Mouse (Mus musculus) G1E (cell line): Measurements from ENCODE around the gene Ccr7. TPM values are rescaled to one million over a fixed set of nuclear protein-coding genes. Genes with fewer than 3 reads are reported as not detected.

Source experiments
- ATAC-seq: 2 replicates; pipeline ENCODE4 v1.8.0; 2016; ENCODE audit warnings: mild to moderate bottlenecking; ENCODE audit not compliant: insufficient number of reproducible peaks, poor library complexity, low FRiP score, severe bottlenecking; ENCODE audit errors: extremely low read depth
- DNase-seq: peaks from one replicate; pipeline ENCODE4 v3.0.0; 2012; ENCODE audit warnings: low spot score
- H3K27me3 ChIP-seq: 2 replicates; pipeline ENCODE4 v1.6.1; 2012; ENCODE audit warnings: mild to moderate bottlenecking, low read length, inconsistent platforms; ENCODE audit not compliant: insufficient read depth
- H3K36me3 ChIP-seq: replicated peaks from 2 replicates; pipeline ENCODE3; 2012; ENCODE audit warnings: mild to moderate bottlenecking, inconsistent platforms
- H3K4me1 ChIP-seq: 2 replicates; pipeline ENCODE4 v1.6.1; 2012; ENCODE audit warnings: low read depth, low read length, inconsistent platforms, mixed read lengths; ENCODE audit not compliant: insufficient read depth
- H3K4me3 ChIP-seq: 2 replicates; pipeline ENCODE4 v1.5.1; 2012; ENCODE audit warnings: low read depth, mild to moderate bottlenecking, inconsistent platforms, low read length, moderate library complexity, mixed read lengths
- H3K9me3 ChIP-seq: replicated peaks from 2 replicates; pipeline ENCODE4 v1.6.1; 2012; ENCODE audit warnings: inconsistent platforms
- CTCF ChIP-seq: IDR thresholded peaks from 2 replicates; pipeline ENCODE4 v1.5.1; 2012; ENCODE audit warnings: low read depth, low read length, inconsistent platforms, mixed read lengths
- GATA1 ChIP-seq: IDR thresholded peaks from 2 replicates; pipeline ENCODE4 v1.6.1; 2012; ENCODE audit warnings: borderline replicate concordance, low read length, inconsistent platforms, mixed read lengths
- GATA2 ChIP-seq: IDR thresholded peaks from 2 replicates; pipeline ENCODE4 v1.6.1; 2012; ENCODE audit warnings: low read depth, low read length, inconsistent platforms, borderline replicate concordance
- POLR2AphosphoS5 ChIP-seq: IDR thresholded peaks from 2 replicates; pipeline ENCODE4 v1.6.1; 2012; ENCODE audit warnings: low read depth, low read length, inconsistent platforms; ENCODE audit not compliant: insufficient replicate concordance
- TAL1 ChIP-seq: conservative IDR thresholded peaks from 2 replicates; pipeline ENCODE4 v1.6.1; 2012; ENCODE audit warnings: low read depth, low read length, inconsistent platforms, mixed read lengths
- polyA plus RNA-seq: library from polyadenylated mRNA; stranded (reverse); fragments of >175 nt; gene quantifications from 2 replicates; pipeline ENCODE4 v1.2.3, GENCODE M21; 2012
- total RNA-seq, 2 experiments: library from RNA; stranded (forward) in 1 of 2; stranded (reverse) in 1 of 2; fragments of 200-1000 nt in 1 of 2; fragments of >200 nt in 1 of 2; fragmentation: Nextera tagmentation in 1 of 2; gene quantifications; 2 replicates each; pipeline ENCODE4 v1.2.3; 2014 to 2017

The Ccr7 gene
- total RNA-seq (2014; fragmentation: Nextera tagmentation) = not detected in 2 replicates
- total RNA-seq (2017) = 0.11 TPM in 1 of 2 replicates, not detected in the other
- polyA plus RNA-seq = not detected in 2 replicates

- peaks cover 2% of the 10 kb centered on the region for H3K4me1 ChIP-seq
- no peak for TF ChIP-seq POLR2AphosphoS5
- TF ChIP-seq TAL1 = no peak
- no peak for TF ChIP-seq GATA1
- TF ChIP-seq GATA2 = no peak
- no peak for TF ChIP-seq CTCF
- no peak for ATAC-seq
- H3K4me3 ChIP-seq = no peak within 1 kb of the TSS
- H3K36me3 ChIP-seq = no peaks in the 10 kb centered on the region
- no peak for DNase-seq
- H3K27me3 ChIP-seq = peaks cover 41% of the 10 kb centered on the region
- no peaks in the 10 kb centered on the region for H3K9me3 ChIP-seq
These were observed at the start of gene Ccr7 for GRCm38 (mm10) chr11:99154987-99155641. Gene Ccr7, minus strand, starts transcription at chr11:99155077.

- no peaks in the 10 kb centered on the region; the same call in 1 of the 2 replicates for H3K9me3 ChIP-seq
- H3K36me3 ChIP-seq = no peaks in the 10 kb centered on the region
- TF ChIP-seq CTCF (peak; percentile 77), POLR2AphosphoS5 (no peak)
- no peak overlapping the region for H3K4me3 ChIP-seq
- no peaks in the 10 kb centered on the region for H3K4me1 ChIP-seq
- no peak for ATAC-seq
- H3K27me3 ChIP-seq = peaks cover 18% of the 10 kb centered on the region
- DNase-seq = peak; percentile 13
These were observed 34.3 kb upstream of the Ccr7 start for GRCm38 (mm10) chr11:99189154-99189582.

GRCm38 (mm10) chr11:99187348-99187747 is 32.5 kb upstream of the Ccr7 start:
- Histone ChIP-seq H3K27me3 (peaks cover 15% of the 10 kb centered on the region), H3K4me3 (no peak overlapping the region)

GRCm38 (mm10) chr11:99186836-99187235 is 32.0 kb upstream of the Ccr7 start:
- DNase-seq (no peak), ATAC-seq (no peak)
- TF ChIP-seq POLR2AphosphoS5 = no peak
- no peak for TF ChIP-seq GATA2
- TF ChIP-seq TAL1 = no peak
- TF ChIP-seq GATA1 = no peak
- TF ChIP-seq CTCF = no peak
- Histone ChIP-seq H3K4me1 (no peaks in the 10 kb centered on the region), H3K4me3 (no peak overlapping the region), H3K27me3 (peaks cover 12% of the 10 kb centered on the region), H3K9me3 (no peaks in the 10 kb centered on the region), H3K36me3 (no peaks in the 10 kb centered on the region)

More at GRCm38 (mm10) chr11:99187348-99187747, 32.5 kb upstream of the Ccr7 start:
- no peak for TF ChIP-seq GATA2
- TF ChIP-seq GATA1 = no peak
- TF ChIP-seq TAL1 = no peak
- TF ChIP-seq CTCF = no peak
- no peak for TF ChIP-seq POLR2AphosphoS5
- ATAC-seq (no peak), DNase-seq (no peak)
- Histone ChIP-seq H3K4me1 (no peaks in the 10 kb centered on the region), H3K36me3 (no peaks in the 10 kb centered on the region), H3K9me3 (no peaks in the 10 kb centered on the region; the same call in 1 of the 2 replicates)

- no peak for TF ChIP-seq GATA2
- no peak for DNase-seq
- Histone ChIP-seq H3K36me3 (no peaks in the 10 kb centered on the region), H3K9me3 (no peaks in the 10 kb centered on the region), H3K4me3 (no peak overlapping the region), H3K4me1 (no peaks in the 10 kb centered on the region), H3K27me3 (peaks cover 15% of the 10 kb centered on the region; the same call in 1 of the 2 replicates)
- ATAC-seq = no peak
These were observed 27.7 kb upstream of the Ccr7 start for GRCm38 (mm10) chr11:99182575-99182974.

- no peak for DNase-seq
- no peak for TF ChIP-seq GATA2
- no peak for TF ChIP-seq CTCF
- no peak for TF ChIP-seq GATA1
- TF ChIP-seq TAL1 = no peak
- TF ChIP-seq POLR2AphosphoS5 = no peak
- Histone ChIP-seq H3K4me1 (no peaks in the 10 kb centered on the region), H3K27me3 (peaks cover 18% of the 10 kb centered on the region), H3K4me3 (no peak overlapping the region), H3K36me3 (no peaks in the 10 kb centered on the region), H3K9me3 (no peaks in the 10 kb centered on the region)
- ATAC-seq = no peak
These were observed 25.2 kb upstream of the Ccr7 start for GRCm38 (mm10) chr11:99180071-99180470.
